Mouse (Mus musculus): ENCODE results near the gene Exoc7. TPM values are rescaled to one million over a fixed set of nuclear protein-coding genes. Genes with fewer than 3 reads are reported as not detected.

Exoc7 gene
- total and polyA plus RNA-seq, 3 experiments: 45.4 to 526 (median 49.0) TPM

DNA sequence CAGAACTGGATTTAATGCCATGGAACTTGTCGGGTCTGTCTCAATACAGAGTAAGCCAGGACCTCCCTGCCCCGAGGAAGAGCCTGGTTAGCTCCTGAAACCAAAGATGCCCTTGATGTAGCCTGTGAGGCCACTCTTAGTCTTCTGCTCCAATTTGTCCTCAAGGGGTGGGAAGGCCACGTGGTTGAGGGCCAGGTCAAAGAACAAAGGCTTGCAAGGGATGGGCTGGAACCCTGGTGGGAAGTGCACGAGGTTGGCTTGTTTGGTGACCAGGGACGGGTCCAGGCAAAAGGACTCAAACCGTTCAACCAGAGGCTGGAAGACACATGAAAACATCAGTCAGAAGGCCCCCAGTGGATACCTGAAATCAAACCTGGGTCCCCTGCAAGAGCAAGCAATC lies 61.4 kb downstream of the Exoc7 start:
- Histone ChIP-seq H3K9me3 (replicated peaks; ENCODE audit: insufficient read depth, low read length) (no peaks in the 10 kb centered on the region), H3K36me3 (ENCODE audit: control insufficient read depth in 1 of 2, insufficient read depth in 2 of 2, low read length in 2 of 2) (peaks cover 0 to 13% of the 10 kb centered on the region in 2 experiments; a peak in 2 of 4 replicates), H3K27me3 (ENCODE audit: control insufficient read depth in 1 of 2, insufficient read depth in 2 of 2, low read length in 2 of 2) (no peaks in the 10 kb centered on the region), H3K27ac (ENCODE audit: control insufficient read depth, low read depth, low read length) (no peak overlapping the region), H3K9ac (ENCODE audit: control insufficient read depth, low read depth, low read length, poor library complexity, severe bottlenecking) (no peak overlapping the region), H3K4me1 (ENCODE audit: control insufficient read depth in 1 of 2, insufficient read depth in 2 of 2, low read length in 2 of 2) (no peaks in the 10 kb centered on the region), H3K79me2 (ENCODE audit: control insufficient read depth, insufficient read depth, low read length, poor library complexity) (no peaks in the 10 kb centered on the region), H3K4me3 (ENCODE audit: control insufficient read depth in 1 of 2, insufficient read depth in 1 of 2, low read depth in 2 of 2, low read length in 2 of 2) (no peak overlapping the region)
- DNase-seq (ENCODE audit: low read depth, low spot score): no peak
- no peak for TF ChIP-seq BHLHE40 (IDR thresholded peaks at IDR 0.05; ENCODE audit: borderline replicate concordance, low read depth, low read length)

DNA sequence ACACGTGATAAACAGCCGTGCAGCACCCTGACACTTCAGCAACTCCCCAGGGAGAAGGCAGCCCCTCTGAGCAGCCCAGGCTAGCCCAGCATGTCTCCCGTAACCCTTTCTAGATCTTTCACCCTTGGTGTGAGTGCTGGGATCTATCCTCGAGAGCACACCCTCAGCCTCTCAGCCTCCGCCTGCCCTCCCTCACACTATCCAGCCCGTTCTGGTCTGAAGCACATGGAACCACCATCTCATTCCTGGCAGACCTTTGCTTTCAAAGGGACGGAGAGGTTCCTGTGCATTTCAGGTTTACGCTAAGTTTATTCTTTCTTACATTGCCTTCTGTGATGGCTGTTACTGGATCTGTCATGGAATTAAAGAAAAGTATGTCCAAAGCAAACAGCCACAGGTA lies 62.5 kb downstream of the Exoc7 start:
- Histone ChIP-seq H3K27ac (ENCODE audit: control insufficient read depth, low read depth, low read length) (no peak overlapping the region), H3K4me3 (ENCODE audit: control insufficient read depth in 1 of 2, insufficient read depth in 1 of 2, low read depth in 2 of 2, low read length in 2 of 2) (no peak overlapping the region), H3K9me3 (replicated peaks; ENCODE audit: insufficient read depth, low read length) (no peaks in the 10 kb centered on the region), H3K79me2 (ENCODE audit: control insufficient read depth, insufficient read depth, low read length, poor library complexity) (no peaks in the 10 kb centered on the region), H3K9ac (ENCODE audit: control insufficient read depth, low read depth, low read length, poor library complexity, severe bottlenecking) (no peak overlapping the region), H3K27me3 (ENCODE audit: control insufficient read depth in 1 of 2, insufficient read depth in 2 of 2, low read length in 2 of 2) (no peaks in the 10 kb centered on the region), H3K4me1 (ENCODE audit: control insufficient read depth in 1 of 2, insufficient read depth in 2 of 2, low read length in 2 of 2) (no peaks in the 10 kb centered on the region), H3K36me3 (ENCODE audit: control insufficient read depth in 1 of 2, insufficient read depth in 2 of 2, low read length in 2 of 2) (peaks cover 0 to 8% of the 10 kb centered on the region in 2 experiments; a peak in 2 of 4 replicates)
- TF ChIP-seq NELFE (IDR thresholded peaks at IDR 0.05; ENCODE audit: low read depth, low read length): no peak
- no peak for TF ChIP-seq NRF1 (IDR thresholded peaks at IDR 0.05; ENCODE audit: insufficient read depth, low read depth, low read length, poor library complexity, severe bottlenecking)
- TF ChIP-seq TCF12 (IDR thresholded peaks at IDR 0.05; ENCODE audit: low read depth, low read length): no peak
- no peak for TF ChIP-seq ZC3H11A (IDR thresholded peaks at IDR 0.05; ENCODE audit: low read depth, low read length)
- no peak for TF ChIP-seq MAFK (IDR thresholded peaks at IDR 0.05; ENCODE audit: borderline replicate concordance, low read depth, low read length)
- TF ChIP-seq E2F4 (IDR thresholded peaks at IDR 0.05; ENCODE audit: borderline replicate concordance, low read depth, low read length): no peak
- no peak for TF ChIP-seq KAT2A (conservative IDR thresholded peaks at IDR 0.05; ENCODE audit: low read depth, low read length)
- TF ChIP-seq GABPA (IDR thresholded peaks at IDR 0.05; ENCODE audit: low read depth, low read length): no peak
- no peak for TF ChIP-seq JUND (IDR thresholded peaks at IDR 0.05; ENCODE audit: low read depth, low read length)
- no peak for TF ChIP-seq ETS1 (IDR thresholded peaks at IDR 0.05; ENCODE audit: low read depth, low read length)
- DNase-seq (ENCODE audit: low read depth, low spot score): no peak

DNA sequence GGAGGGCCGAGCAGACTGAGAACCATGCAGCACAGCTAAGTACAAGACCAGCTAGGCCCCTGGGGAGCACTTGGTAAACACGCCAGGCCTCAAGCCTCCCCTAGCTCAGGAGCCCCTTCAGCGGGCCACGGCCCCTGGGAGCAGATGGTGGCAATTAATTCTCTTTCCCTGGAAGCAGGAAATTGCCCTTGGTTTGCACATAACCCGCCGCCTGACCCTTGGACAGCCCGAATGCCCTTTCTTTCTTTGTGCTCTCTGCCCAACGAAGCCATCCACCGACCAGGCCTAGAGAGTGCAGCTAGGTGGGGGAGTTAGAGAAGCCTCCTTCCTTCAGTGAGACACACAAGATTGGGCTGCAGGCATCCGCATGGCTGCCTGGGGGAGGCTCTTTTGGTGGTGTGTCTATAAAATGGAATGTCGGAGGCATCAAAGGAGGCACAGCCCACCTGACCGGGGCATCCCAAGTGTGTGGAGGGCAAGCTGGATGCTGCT lies 65.2 kb downstream of the Exoc7 start:
- no peaks in the 10 kb centered on the region for H3K79me2 ChIP-seq (ENCODE audit: control insufficient read depth, insufficient read depth, low read length, poor library complexity)
- no peaks in the 10 kb centered on the region; a peak in 1 of 4 replicates for H3K4me1 ChIP-seq (ENCODE audit: control insufficient read depth in 1 of 2, insufficient read depth in 2 of 2, low read length in 2 of 2)
- TF ChIP-seq ZMIZ1 (IDR thresholded peaks at IDR 0.05; ENCODE audit: low read depth, low read length) (no peak), ELF1 (IDR thresholded peaks at IDR 0.05; ENCODE audit: low read depth, low read length) (no peak), POLR2AphosphoS5 (IDR thresholded peaks at IDR 0.05; ENCODE audit: borderline replicate concordance, low read depth, low read length) (no peak), GATA1 (IDR thresholded peaks at IDR 0.05; ENCODE audit: low read depth, low read length) (no peak), USF2 (IDR thresholded peaks at IDR 0.05; ENCODE audit: borderline replicate concordance in 1 of 2, insufficient read depth in 1 of 2, low read depth in 1 of 2, low read length in 2 of 2) (no peak), MAX (IDR thresholded peaks at IDR 0.05; ENCODE audit: low read length) (no peak), ZKSCAN1 (IDR thresholded peaks at IDR 0.05; ENCODE audit: low read depth, low read length) (no peak), MYC (IDR thresholded peaks at IDR 0.05; ENCODE audit: low read depth, low read length) (no peak), ZNF384 (IDR thresholded peaks at IDR 0.05; ENCODE audit: low read depth, low read length) (no peak), MAZ (IDR thresholded peaks at IDR 0.05; ENCODE audit: low read depth, low read length) (no peak), NRF1 (IDR thresholded peaks at IDR 0.05; ENCODE audit: insufficient read depth, low read depth, low read length, poor library complexity, severe bottlenecking) (no peak), RCOR1 (IDR thresholded peaks at IDR 0.05; ENCODE audit: low read depth, low read length) (no peak), TCF12 (IDR thresholded peaks at IDR 0.05; ENCODE audit: low read depth, low read length) (no peak), HCFC1 (IDR thresholded peaks at IDR 0.05; ENCODE audit: low read depth, low read length) (no peak), ETS1 (IDR thresholded peaks at IDR 0.05; ENCODE audit: low read depth, low read length) (no peak), TBP (IDR thresholded peaks at IDR 0.05; ENCODE audit: low read depth, low read length) (no peak), NELFE (IDR thresholded peaks at IDR 0.05; ENCODE audit: low read depth, low read length) (no peak)
- H3K27me3 ChIP-seq (ENCODE audit: control insufficient read depth in 1 of 2, insufficient read depth in 2 of 2, low read length in 2 of 2): peaks cover 2 to 4% of the 10 kb centered on the region in 2 experiments; a peak in 2 of 4 replicates
- no peak for DNase-seq (ENCODE audit: low read depth, low spot score)
- H3K4me3 ChIP-seq (ENCODE audit: control insufficient read depth in 1 of 2, insufficient read depth in 1 of 2, low read depth in 2 of 2, low read length in 2 of 2): no peak overlapping the region
- no peaks in the 10 kb centered on the region for H3K9me3 ChIP-seq (replicated peaks; ENCODE audit: insufficient read depth, low read length)
- peaks cover 0 to 2% of the 10 kb centered on the region in 2 experiments; a peak in 1 of 4 replicates for H3K36me3 ChIP-seq (ENCODE audit: control insufficient read depth in 1 of 2, insufficient read depth in 2 of 2, low read length in 2 of 2)
- H3K27ac ChIP-seq (ENCODE audit: control insufficient read depth, low read depth, low read length): no peak overlapping the region
- no peak overlapping the region for H3K9ac ChIP-seq (ENCODE audit: control insufficient read depth, low read depth, low read length, poor library complexity, severe bottlenecking)
